Mouse (Mus musculus) testis, adult 2 months (tissue): ENCODE results near the gene Rps9.

Experiments
- CTCF ChIP-seq: fragments of 200-500 bp; IDR thresholded peaks from 2 replicates; pipeline ENCODE4 v1.5.1; 2012; ENCODE audit warnings: low read depth, mild to moderate bottlenecking, inconsistent platforms, low read length, moderate library complexity; ENCODE audit not compliant: control insufficient read depth, insufficient read depth, insufficient replicate concordance
- POLR2A ChIP-seq: fragments of 200-500 bp; IDR thresholded peaks from 2 replicates; pipeline ENCODE4 v1.6.1; 2012; ENCODE audit warnings: low read depth, mild to moderate bottlenecking, inconsistent platforms, low read length, moderate library complexity; ENCODE audit not compliant: control insufficient read depth

DNA sequence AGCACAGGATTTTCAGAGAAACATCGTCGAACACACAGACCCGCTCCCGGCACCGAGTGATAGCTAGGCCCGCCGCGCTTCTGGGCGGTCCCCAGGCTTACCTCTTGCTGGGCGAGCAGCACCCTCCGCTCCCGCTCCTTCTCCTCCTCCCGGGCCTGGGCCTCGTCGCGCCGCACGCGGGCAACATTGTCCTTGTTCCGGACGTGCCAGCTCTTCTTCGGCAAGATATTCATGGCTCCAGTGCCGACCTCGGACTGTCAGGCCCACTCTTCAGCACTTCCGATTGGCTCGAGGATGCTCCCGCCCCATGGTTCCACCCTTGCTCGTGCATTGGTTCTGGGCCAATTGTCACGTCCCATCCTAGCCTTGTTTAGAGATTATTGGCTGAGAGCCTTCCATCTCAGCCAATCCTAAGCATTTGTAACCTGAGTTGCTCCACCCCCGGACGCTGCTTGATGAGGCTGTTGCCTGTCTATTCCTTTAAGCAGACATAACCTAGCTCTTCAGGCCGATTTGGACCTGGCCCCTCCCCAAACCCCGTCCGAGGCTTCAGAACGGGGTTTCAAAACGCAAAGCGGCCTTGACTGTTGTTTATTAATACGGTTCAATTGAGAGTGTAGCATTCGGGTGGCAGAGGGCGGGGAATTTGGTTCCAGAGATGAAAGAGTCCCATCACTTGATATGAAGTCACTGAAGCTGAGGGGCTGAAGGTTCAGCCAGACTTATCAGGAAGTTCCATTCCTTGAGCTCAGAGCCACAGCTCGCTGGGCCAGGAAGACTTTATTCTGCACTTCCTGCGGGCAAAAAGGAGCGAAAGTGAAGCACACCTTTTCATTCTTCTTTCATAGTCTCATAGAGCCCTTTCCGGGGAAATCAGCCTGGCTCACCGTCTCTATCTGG is 38.3 kb upstream of the Rps9 start, which contains the start of gene Leng1:
- TF ChIP-seq CTCF (no peak), POLR2A (peak; percentile 82)
